Mouse (Mus musculus) heart, adult 18-20 months (tissue): Measurements from ENCODE around the gene Poc1b. TPM values are rescaled to one million over a fixed set of nuclear protein-coding genes. Genes with fewer than 3 reads are reported as not detected.
A peak's percentile ranks its signal among the peaks of the same experiment; 100 is the strongest.

ENCODE experiments used
- DNase-seq, 2 experiments: peaks; one replicate each; pipeline ENCODE4 v3.0.0; 2021 to 2022; ENCODE audit warnings: mixed read lengths in 1 of 2
- total RNA-seq, 2 experiments: library from RNA; stranded (reverse); gene quantifications; 2 replicates each; pipeline ENCODE4 v1.2.3; 2021

Poc1b gene
- total RNA-seq, 2 experiments from 2014 or later = 6.4 to 8.7 TPM

GRCm38 (mm10) chr10:99115471-99116236 lies 8.8 kb downstream of the Poc1b start:
- no peak for DNase-seq

- no peak for DNase-seq
Observed at GRCm38 (mm10) chr10:99116237-99116632, 9.4 kb downstream of the Poc1b start.

GRCm38 (mm10) chr10:99116650-99117615 lies 10.1 kb downstream of the Poc1b start:
- no peak for DNase-seq

GRCm38 (mm10) chr10:99117876-99118275 lies 11.0 kb downstream of the Poc1b start:
- DNase-seq = no peak

- DNase-seq = no peak
Observed at GRCm38 (mm10) chr10:99118697-99119096, 11.9 kb downstream of the Poc1b start.

GRCm38 (mm10) chr10:99119471-99119870 lies 12.6 kb downstream of the Poc1b start:
- DNase-seq = no peak

- no peak for DNase-seq
Observed at GRCm38 (mm10) chr10:99126225-99126624, 19.4 kb downstream of the Poc1b start, which contains the start of gene Phxr2. Gene Phxr2 (minus strand): TSS chr10:99126325.

GRCm38 (mm10) chr10:99126954-99127353 lies 20.1 kb downstream of the Poc1b start:
- DNase-seq = peak in 1 of 2 experiments; percentile 38

- DNase-seq = peak in 1 of 2 experiments; percentile 23
Observed at GRCm38 (mm10) chr10:99127691-99128261, 20.9 kb downstream of the Poc1b start.

GRCm38 (mm10) chr10:99130611-99131010 lies 23.8 kb downstream of the Poc1b start:
- DNase-seq = peak in 1 of 2 experiments; percentile 67

GRCm38 (mm10) chr10:99131298-99131697 lies 24.5 kb downstream of the Poc1b start:
- DNase-seq = no peak

GRCm38 (mm10) chr10:99132189-99132588 lies 25.4 kb downstream of the Poc1b start:
- DNase-seq = no peak

GRCm38 (mm10) chr10:99132595-99133272 lies 25.9 kb downstream of the Poc1b start:
- no peak for DNase-seq

GRCm38 (mm10) chr10:99133321-99133875 lies 26.6 kb downstream of the Poc1b start:
- no peak for DNase-seq

- no peak for DNase-seq
Observed at GRCm38 (mm10) chr10:99136337-99136736, 29.5 kb downstream of the Poc1b start.

GRCm38 (mm10) chr10:99145611-99146010 lies 38.8 kb downstream of the Poc1b start:
- DNase-seq = no peak

- DNase-seq = no peak
Observed at GRCm38 (mm10) chr10:99146596-99146995, 39.8 kb downstream of the Poc1b start.

- no peak for DNase-seq
Observed at GRCm38 (mm10) chr10:99150016-99150415, 43.2 kb downstream of the Poc1b start.

- no peak for DNase-seq
Observed at GRCm38 (mm10) chr10:99151580-99151979, 44.7 kb downstream of the Poc1b start.

- DNase-seq = peak in 1 of 2 experiments; percentile 52
Observed at GRCm38 (mm10) chr10:99152063-99152462, 45.2 kb downstream of the Poc1b start.

- DNase-seq = no peak
Observed at GRCm38 (mm10) chr10:99154635-99155034, 47.8 kb downstream of the Poc1b start.

- no peak for DNase-seq
Observed at GRCm38 (mm10) chr10:99156808-99157207, 50.0 kb downstream of the Poc1b start.
